In genomic region chr10:26993971-26994761, GRCm38 (mm10) we compare ENCODE assay signal across 18 mouse cellular contexts.
DNase-seq lines count a peak whose midpoint lies in the region; ATAC-seq lines count a peak whose summit lies in the region.
"Had no signal": no experiment of that assay in that cellular context is flagged by ENCODE, and none has a peak within 500 bp of the region (broad histone marks: within the 10 kb centered on the region; RNA-seq: fewer than 3 reads in every experiment).

No protein-coding gene starts in this region.

- no peaks in the 10 kb centered on the region for H3K4me1 ChIP-seq in midbrain, embryonic 11.5 days (ENCODE audit: control insufficient read depth, insufficient read depth, low read length)
- no peaks in the 10 kb centered on the region for H3K4me1 ChIP-seq in midbrain, embryonic 10.5 days
- H3K4me1 ChIP-seq in limb, embryonic 13.5 days = peaks cover 14% of the 10 kb centered on the region
- no peaks in the 10 kb centered on the region for H3K4me1 ChIP-seq in neural tube, embryonic 14.5 days (ENCODE audit: control insufficient read depth, insufficient read depth, low read length)
- H3K4me1 ChIP-seq: embryonic facial prominence, embryonic 13.5 days; intestine, embryonic 15.5 days; kidney, embryonic 15.5 days had no signal

- no peak overlapping the region for H3K9ac ChIP-seq in midbrain, embryonic 11.5 days (ENCODE audit: low read length)
- no peak overlapping the region for H3K9ac ChIP-seq in limb, embryonic 13.5 days
- no peak overlapping the region for H3K9ac ChIP-seq in neural tube, embryonic 14.5 days (replicated peaks; ENCODE audit: low read depth, low read length)
- H3K9ac ChIP-seq: embryonic facial prominence, embryonic 13.5 days; intestine, embryonic 15.5 days; kidney, embryonic 15.5 days had no signal

- no peak for ATAC-seq in midbrain, embryonic 11.5 days (ENCODE audit: low FRiP score)
- peak; percentile 42; the same call in 1 of the 2 replicates for ATAC-seq in limb, embryonic 13.5 days (ENCODE audit: low FRiP score, low read depth)
- peak; percentile 59; the same call in 1 of the 2 replicates for ATAC-seq in neural tube, embryonic 14.5 days (ENCODE audit: low read depth)
- ATAC-seq: intestine, embryonic 15.5 days had no signal

- DNase-seq in midbrain, embryonic 11.5 days (ENCODE audit: low spot score, missing footprints) = peak; percentile 78
- DNase-seq in midbrain, embryonic 10.5 days (ENCODE audit: low spot score) = no peak
- peak; percentile 89 for DNase-seq in forelimb bud, embryonic 11.5 days (ENCODE audit: low read depth, low spot score)
- DNase-seq in heart, postnatal 36 days = no peak
- no peak for DNase-seq in adrenal gland, postnatal 4 days (ENCODE audit: low spot score in 2 of 2)
- no peak for DNase-seq in layer of hippocampus, adult 9-11 months
- DNase-seq: heart, postnatal 14 days; layer of hippocampus, postnatal 36 days; lung, postnatal 36 days; retina, postnatal 1 day; right cerebral cortex, postnatal 4 days; thymus, postnatal 14 days had no signal

- no peaks in the 10 kb centered on the region for H3K9me3 ChIP-seq in midbrain, embryonic 11.5 days (ENCODE audit: control insufficient read depth, low read length)
- H3K9me3 ChIP-seq in midbrain, embryonic 10.5 days (replicated peaks) = no peaks in the 10 kb centered on the region
- H3K9me3 ChIP-seq in limb, embryonic 13.5 days = no peaks in the 10 kb centered on the region
- H3K9me3 ChIP-seq in neural tube, embryonic 14.5 days (ENCODE audit: control insufficient read depth, low read length) = no peaks in the 10 kb centered on the region
- H3K9me3 ChIP-seq: embryonic facial prominence, embryonic 13.5 days; intestine, embryonic 15.5 days; kidney, embryonic 15.5 days had no signal

- H3K27me3 ChIP-seq in midbrain, embryonic 11.5 days (ENCODE audit: control insufficient read depth, insufficient read depth, low read length) = no peaks in the 10 kb centered on the region
- H3K27me3 ChIP-seq in midbrain, embryonic 10.5 days (ENCODE audit: low read depth, poor library complexity, severe bottlenecking) = no peaks in the 10 kb centered on the region
- no peaks in the 10 kb centered on the region for H3K27me3 ChIP-seq in limb, embryonic 13.5 days
- H3K27me3 ChIP-seq in neural tube, embryonic 14.5 days (ENCODE audit: control insufficient read depth, insufficient read depth, low read length) = no peaks in the 10 kb centered on the region
- H3K27me3 ChIP-seq: embryonic facial prominence, embryonic 13.5 days; intestine, embryonic 15.5 days; kidney, embryonic 15.5 days had no signal

- WGBS in midbrain, embryonic 11.5 days = 75% methylated on average over 8 of the region's 8 CpGs
- WGBS in midbrain, embryonic 10.5 days = 83% methylated on average over 8 of the region's 8 CpGs
- 33% methylated on average over 8 of the region's 8 CpGs for WGBS in limb, embryonic 13.5 days
- 55% methylated on average over 8 of the region's 8 CpGs for WGBS in neural tube, embryonic 14.5 days

- intact Hi-C loops in heart, postnatal 36 days (cut with DNase I) = loop anchor here (2.0 to 5.0 kb wide), 3 partner anchors 75 to 621 kb away; no protein-coding TSS in a partner anchor

- no peak overlapping the region for H3K4me2 ChIP-seq in midbrain, embryonic 11.5 days
- no peak overlapping the region for H3K4me2 ChIP-seq in limb, embryonic 13.5 days (replicated peaks)
- H3K4me2 ChIP-seq in neural tube, embryonic 14.5 days (ENCODE audit: low read depth, low read length) = no peak overlapping the region
- H3K4me2 ChIP-seq: embryonic facial prominence, embryonic 13.5 days; heart, embryonic 11.5 days; intestine, embryonic 15.5 days; kidney, embryonic 15.5 days had no signal

- H3K36me3 ChIP-seq in midbrain, embryonic 11.5 days (ENCODE audit: control insufficient read depth, insufficient read depth, low read length) = no peaks in the 10 kb centered on the region
- no peaks in the 10 kb centered on the region for H3K36me3 ChIP-seq in midbrain, embryonic 10.5 days
- no peaks in the 10 kb centered on the region for H3K36me3 ChIP-seq in limb, embryonic 13.5 days
- H3K36me3 ChIP-seq in neural tube, embryonic 14.5 days (ENCODE audit: control insufficient read depth, insufficient read depth, low read length) = no peaks in the 10 kb centered on the region
- H3K36me3 ChIP-seq: embryonic facial prominence, embryonic 13.5 days; intestine, embryonic 15.5 days; kidney, embryonic 15.5 days had no signal

- H3K27ac ChIP-seq in midbrain, embryonic 11.5 days (ENCODE audit: low read depth, low read length) = no peak overlapping the region
- H3K27ac ChIP-seq in midbrain, embryonic 10.5 days (replicated peaks) = no peak overlapping the region
- peak overlapping the region; percentile 33; the same call in 1 of the 2 replicates for H3K27ac ChIP-seq in limb, embryonic 13.5 days
- H3K27ac ChIP-seq in neural tube, embryonic 14.5 days (ENCODE audit: low read depth, low read length) = peak overlapping the region; percentile 28; the same call in 1 of the 2 replicates
- H3K27ac ChIP-seq: embryonic facial prominence, embryonic 13.5 days; intestine, embryonic 15.5 days; kidney, embryonic 15.5 days had no signal

- H3K4me3 ChIP-seq in midbrain, embryonic 11.5 days (ENCODE audit: low read depth, low read length) = no peak overlapping the region
- no peak overlapping the region for H3K4me3 ChIP-seq in midbrain, embryonic 10.5 days
- no peak overlapping the region for H3K4me3 ChIP-seq in limb, embryonic 13.5 days
- H3K4me3 ChIP-seq in neural tube, embryonic 14.5 days (ENCODE audit: low read depth, low read length) = no peak overlapping the region
- H3K4me3 ChIP-seq: embryonic facial prominence, embryonic 13.5 days; intestine, embryonic 15.5 days; kidney, embryonic 15.5 days had no signal

Comparison
In these comparisons a context has a peak if more than half of its experiments do, and no peak if none do; other contexts are left out.
1. DNase-seq: peak in midbrain, embryonic 11.5 days (single experiment) and forelimb bud, embryonic 11.5 days (single experiment); none in midbrain, embryonic 10.5 days (single experiment), heart, postnatal 36 days (0 of 2), adrenal gland, postnatal 4 days (0 of 2) and layer of hippocampus, adult 9-11 months (single experiment).
2. H3K27ac ChIP-seq: peak in limb, embryonic 13.5 days (single experiment) and neural tube, embryonic 14.5 days (single experiment); none in midbrain, embryonic 11.5 days (single experiment) and midbrain, embryonic 10.5 days (single experiment).